Mouse (Mus musculus): ENCODE results near the gene Prpsap1. TPM values are rescaled to one million over a fixed set of nuclear protein-coding genes. Genes with fewer than 3 reads are reported as not detected.

Prpsap1 gene
- polyA plus RNA-seq, 1 experiment from 2014 or later: 81.7 TPM

DNA sequence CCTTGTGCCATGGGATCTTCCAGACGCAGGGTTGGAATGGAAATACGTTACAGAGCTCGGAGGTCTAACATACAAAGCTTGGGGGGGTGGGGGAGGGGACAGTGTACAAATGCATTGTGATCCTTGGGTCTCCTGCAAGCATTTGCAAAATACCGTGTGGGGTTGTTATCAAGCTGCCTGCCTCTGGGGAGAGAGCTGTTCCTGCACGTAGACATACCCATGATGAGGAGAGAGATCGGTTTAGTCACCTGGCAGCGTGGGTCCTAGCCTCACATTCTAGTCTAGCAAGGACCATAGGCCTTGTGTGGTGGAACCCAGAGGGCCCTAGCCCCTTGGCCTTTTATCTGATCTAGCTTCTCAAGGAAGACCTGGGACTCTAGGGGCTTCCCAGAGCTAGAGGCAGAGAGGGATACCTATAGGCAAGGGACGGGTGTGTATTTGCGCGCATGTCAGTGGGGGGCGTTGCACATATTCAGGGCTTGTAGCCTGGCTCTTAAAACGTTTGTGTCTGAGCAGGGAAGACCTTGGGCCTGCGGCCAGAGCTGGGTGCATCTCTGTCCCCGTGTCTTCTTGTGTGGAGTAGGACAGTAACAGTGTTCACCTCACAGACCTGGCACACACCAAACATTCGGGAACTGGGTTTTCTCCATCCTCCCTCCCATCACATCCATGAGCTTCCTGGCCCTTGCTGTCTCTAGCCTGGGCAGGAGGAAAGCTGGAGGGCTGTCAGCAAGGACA is 51.7 kb downstream of the Prpsap1 start:
- WGBS: 71% methylated on average over 15 of the region's 15 CpGs
- Histone ChIP-seq H3K4me3 (no peak overlapping the region), H3K27me3 (peaks cover 11% of the 10 kb centered on the region), H3K9me3 (replicated peaks) (no peaks in the 10 kb centered on the region), H3K36me3 (peaks cover 4% of the 10 kb centered on the region), H3K9ac (no peak overlapping the region), H3K4me1 (replicated peaks) (peaks cover 25% of the 10 kb centered on the region), H3K27ac (no peak overlapping the region), H3K4me2 (no peak overlapping the region)
- no peak for ATAC-seq (replicated peaks; ENCODE audit: insufficient number of reproducible peaks, insufficient read depth, low FRiP score, low read depth)

DNA sequence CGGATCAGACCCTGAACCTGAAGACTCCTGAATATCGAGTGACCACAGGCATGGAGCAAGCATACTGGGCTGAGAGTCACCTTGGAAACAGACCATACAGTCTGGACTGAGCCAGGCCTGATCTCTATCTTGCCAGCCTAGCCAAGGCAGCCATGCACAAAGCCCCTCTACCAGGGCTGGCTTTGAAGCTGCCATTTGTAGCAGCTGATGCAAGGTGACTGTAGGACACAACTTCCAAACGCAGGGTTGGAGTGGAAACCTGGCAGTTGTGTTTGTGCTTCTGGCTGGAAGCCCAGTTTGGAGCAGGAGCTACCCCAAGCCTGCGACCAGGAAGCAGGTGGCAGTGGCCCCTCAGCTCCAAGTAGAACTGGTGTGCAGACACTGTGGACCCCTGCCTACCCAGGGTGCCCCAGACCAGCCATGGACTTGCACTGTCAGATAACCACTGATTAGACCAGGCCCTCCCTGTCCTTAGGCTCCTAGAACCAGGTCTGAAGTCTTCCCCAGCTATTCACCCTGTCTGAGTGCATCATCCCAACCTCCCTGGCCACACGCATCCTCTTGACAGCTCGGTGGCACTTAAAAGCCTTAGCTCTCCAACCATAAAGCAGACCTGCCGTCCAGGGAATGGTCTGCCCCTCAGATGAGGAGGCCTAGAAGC is 53.5 kb downstream of the Prpsap1 start:
- Histone ChIP-seq H3K36me3 (peaks cover 5% of the 10 kb centered on the region), H3K27me3 (no peaks in the 10 kb centered on the region), H3K4me2 (no peak overlapping the region), H3K27ac (peak overlapping the region; percentile 71), H3K4me3 (no peak overlapping the region), H3K9ac (no peak overlapping the region), H3K9me3 (replicated peaks) (no peaks in the 10 kb centered on the region), H3K4me1 (replicated peaks) (peaks cover 38% of the 10 kb centered on the region)
- 53% methylated on average over 7 of the region's 7 CpGs for WGBS
- ATAC-seq (replicated peaks; ENCODE audit: insufficient number of reproducible peaks, insufficient read depth, low FRiP score, low read depth): peak; percentile 36; the same call in 1 of the 2 replicates

DNA sequence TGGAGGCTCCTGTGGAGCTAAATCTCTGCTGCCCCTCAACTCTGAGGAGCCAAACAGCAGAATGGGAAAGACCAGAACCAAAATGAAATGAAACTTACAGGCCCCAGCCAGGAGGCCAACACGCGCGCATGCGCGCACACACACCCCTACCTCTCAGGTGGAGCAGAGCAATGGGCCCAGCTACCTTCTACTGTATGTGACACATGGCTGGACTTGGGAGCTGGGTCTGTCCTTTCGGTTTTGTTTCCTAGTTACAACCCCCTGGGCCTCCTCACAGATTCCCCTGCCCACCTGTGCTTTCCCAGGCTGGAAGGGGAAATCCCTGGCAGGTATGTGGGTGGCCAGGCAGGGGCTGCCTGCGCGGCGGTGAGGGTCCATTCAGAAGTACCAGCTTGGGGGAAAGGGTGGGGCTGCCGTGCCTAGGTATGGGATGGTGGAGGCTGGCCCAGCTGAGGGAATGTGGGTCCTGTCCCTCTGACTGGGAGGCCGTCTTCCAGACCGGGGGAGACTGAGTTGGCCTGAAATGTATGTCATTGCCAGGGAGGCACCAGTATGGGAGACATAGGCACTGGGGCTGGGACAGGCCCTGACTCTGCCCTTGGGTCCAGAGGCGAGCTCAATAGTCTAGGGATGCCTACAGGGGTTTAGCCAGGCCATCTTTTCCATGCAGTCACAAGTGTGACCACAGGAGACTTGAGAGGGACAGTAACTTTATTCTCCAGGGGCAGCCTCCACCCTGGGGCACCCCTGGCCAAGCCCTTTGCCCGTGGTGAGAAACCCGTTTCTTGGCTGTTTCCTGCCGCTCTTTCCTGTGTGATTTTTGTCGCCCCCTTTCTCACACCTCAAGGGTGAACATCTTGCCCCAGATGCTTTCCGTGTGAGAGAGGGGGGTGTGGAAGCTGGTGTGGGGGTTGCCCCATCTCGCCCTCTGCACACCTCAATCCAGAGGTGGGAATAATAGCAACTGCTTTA is 54.4 kb downstream of the Prpsap1 start:
- H3K4me1 ChIP-seq (replicated peaks): peaks cover 44% of the 10 kb centered on the region
- no peak overlapping the region for H3K4me3 ChIP-seq
- no peak overlapping the region for H3K4me2 ChIP-seq
- no peaks in the 10 kb centered on the region for H3K9me3 ChIP-seq (replicated peaks)
- H3K36me3 ChIP-seq: peaks cover 5% of the 10 kb centered on the region
- 83% methylated on average over 19 of the region's 19 CpGs for WGBS
- no peak for ATAC-seq (replicated peaks; ENCODE audit: insufficient number of reproducible peaks, insufficient read depth, low FRiP score, low read depth)
- peak overlapping the region; percentile 71 for H3K27ac ChIP-seq
- no peaks in the 10 kb centered on the region for H3K27me3 ChIP-seq
- H3K9ac ChIP-seq: no peak overlapping the region

DNA sequence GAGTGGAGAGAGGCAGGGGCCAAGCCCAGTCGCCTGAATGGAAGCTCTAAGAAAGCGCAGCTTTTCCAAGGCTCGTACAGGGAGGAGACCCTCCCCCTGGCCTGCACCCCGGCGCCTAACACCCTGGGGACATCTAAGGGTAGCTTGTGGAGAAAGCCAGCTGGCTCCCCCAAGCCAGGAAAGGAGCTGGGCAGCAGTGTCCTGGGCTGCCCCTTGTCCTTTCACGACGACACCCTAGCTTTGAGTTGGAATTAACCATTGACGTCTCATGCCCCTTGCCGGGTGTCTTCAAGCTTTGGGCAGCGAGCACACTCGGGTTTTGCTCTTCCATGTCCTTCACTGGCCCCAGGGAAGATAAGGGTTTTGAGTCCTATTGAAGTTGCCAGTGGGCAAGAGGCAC is 56.5 kb downstream of the Prpsap1 start:
- H3K9me3 ChIP-seq (replicated peaks): no peaks in the 10 kb centered on the region
- H3K4me3 ChIP-seq: peak overlapping the region; percentile 24
- H3K9ac ChIP-seq: peak overlapping the region; percentile 47; the same call in 1 of the 2 replicates
- peaks cover 5% of the 10 kb centered on the region for H3K36me3 ChIP-seq
- peaks cover 47% of the 10 kb centered on the region for H3K4me1 ChIP-seq (replicated peaks)
- 71% methylated on average over 11 of the region's 11 CpGs for WGBS
- peak overlapping the region; percentile 85 for H3K27ac ChIP-seq
- H3K27me3 ChIP-seq: no peaks in the 10 kb centered on the region
- ATAC-seq (replicated peaks; ENCODE audit: insufficient number of reproducible peaks, insufficient read depth, low FRiP score, low read depth): no peak
- H3K4me2 ChIP-seq: peak overlapping the region; percentile 73

DNA sequence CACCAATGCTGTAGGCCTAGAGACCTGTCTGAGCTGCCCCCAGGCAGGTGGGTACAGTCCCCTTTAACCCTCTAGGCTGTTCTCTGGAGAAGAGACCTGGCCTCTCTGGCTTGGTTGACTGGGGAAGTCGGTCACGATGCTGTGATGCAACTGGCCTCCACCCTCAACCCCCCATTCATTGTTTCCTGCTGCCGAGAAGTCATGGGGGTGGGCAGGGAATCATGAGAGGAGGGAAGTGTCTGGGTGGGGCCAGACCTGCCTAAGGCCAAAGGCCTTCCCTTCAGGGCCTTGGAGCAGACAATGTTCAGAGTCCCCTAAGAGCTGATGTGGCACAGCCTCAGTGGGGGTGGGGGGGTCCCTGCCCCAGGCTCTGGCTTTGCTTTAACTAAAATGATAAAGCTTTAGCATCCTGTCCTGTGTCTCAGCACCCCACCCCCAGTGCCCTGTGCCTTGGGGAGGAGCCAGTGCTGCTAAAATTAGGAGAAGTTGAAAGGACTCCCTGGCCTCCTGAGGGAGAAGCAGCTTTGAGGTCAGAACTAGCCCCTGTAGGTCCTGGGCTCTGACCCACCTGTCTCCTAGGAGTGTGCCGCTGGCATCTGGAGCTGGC is 57.2 kb downstream of the Prpsap1 start:
- peaks cover 5% of the 10 kb centered on the region for H3K36me3 ChIP-seq
- 23% methylated on average over 4 of the region's 4 CpGs for WGBS
- H3K9me3 ChIP-seq (replicated peaks): no peaks in the 10 kb centered on the region
- H3K27ac ChIP-seq: peak overlapping the region; percentile 85
- H3K27me3 ChIP-seq: no peaks in the 10 kb centered on the region
- no peak for ATAC-seq (replicated peaks; ENCODE audit: insufficient number of reproducible peaks, insufficient read depth, low FRiP score, low read depth)
- H3K4me2 ChIP-seq: peak overlapping the region; percentile 73
- H3K4me1 ChIP-seq (replicated peaks): peaks cover 47% of the 10 kb centered on the region
- H3K9ac ChIP-seq: peak overlapping the region; percentile 47
- H3K4me3 ChIP-seq: peak overlapping the region; percentile 24

DNA sequence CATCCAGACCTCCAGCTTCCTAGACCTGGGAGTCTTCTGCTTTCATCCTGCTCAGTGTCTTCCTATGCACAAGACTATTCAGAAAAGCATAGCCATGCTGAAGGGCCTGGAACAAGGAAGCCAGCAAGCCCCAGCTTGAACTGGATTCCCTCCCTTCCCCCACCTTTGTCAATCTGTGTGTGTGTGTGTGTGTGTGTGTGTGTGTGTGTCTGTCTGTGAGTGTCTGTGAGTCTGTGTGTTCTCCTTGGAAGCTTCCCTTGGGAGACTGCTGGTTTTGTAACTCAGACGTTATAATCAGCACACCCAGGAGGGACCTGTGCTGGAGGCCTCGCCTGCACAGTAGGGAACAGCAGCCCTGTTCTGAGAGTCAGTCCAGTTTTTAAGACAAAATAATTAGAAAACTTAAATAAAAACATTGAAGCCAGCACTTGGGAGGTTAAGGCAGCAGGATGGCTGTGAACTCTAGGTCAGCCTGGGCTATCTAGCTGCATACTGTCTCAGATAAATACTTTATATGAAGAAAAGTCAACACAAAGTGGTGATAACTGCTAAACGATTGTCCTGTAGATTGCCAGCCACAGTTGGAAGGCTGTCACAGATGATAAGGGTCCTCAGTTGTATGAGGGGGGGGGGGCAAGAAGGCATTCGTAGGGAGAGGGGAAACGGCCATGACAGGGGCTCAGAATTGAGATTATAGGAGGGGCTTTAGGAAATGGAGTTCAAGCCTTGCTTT is 57.8 kb downstream of the Prpsap1 start:
- Histone ChIP-seq H3K9ac (peak overlapping the region; percentile 47), H3K36me3 (peaks cover 5% of the 10 kb centered on the region), H3K9me3 (replicated peaks) (no peaks in the 10 kb centered on the region), H3K4me1 (replicated peaks) (peaks cover 50% of the 10 kb centered on the region), H3K27ac (peak overlapping the region; percentile 85), H3K27me3 (no peaks in the 10 kb centered on the region), H3K4me3 (peak overlapping the region; percentile 91), H3K4me2 (peak overlapping the region; percentile 73)
- 22% methylated on average over 5 of the region's 5 CpGs for WGBS
- no peak for ATAC-seq (replicated peaks; ENCODE audit: insufficient number of reproducible peaks, insufficient read depth, low FRiP score, low read depth)

DNA sequence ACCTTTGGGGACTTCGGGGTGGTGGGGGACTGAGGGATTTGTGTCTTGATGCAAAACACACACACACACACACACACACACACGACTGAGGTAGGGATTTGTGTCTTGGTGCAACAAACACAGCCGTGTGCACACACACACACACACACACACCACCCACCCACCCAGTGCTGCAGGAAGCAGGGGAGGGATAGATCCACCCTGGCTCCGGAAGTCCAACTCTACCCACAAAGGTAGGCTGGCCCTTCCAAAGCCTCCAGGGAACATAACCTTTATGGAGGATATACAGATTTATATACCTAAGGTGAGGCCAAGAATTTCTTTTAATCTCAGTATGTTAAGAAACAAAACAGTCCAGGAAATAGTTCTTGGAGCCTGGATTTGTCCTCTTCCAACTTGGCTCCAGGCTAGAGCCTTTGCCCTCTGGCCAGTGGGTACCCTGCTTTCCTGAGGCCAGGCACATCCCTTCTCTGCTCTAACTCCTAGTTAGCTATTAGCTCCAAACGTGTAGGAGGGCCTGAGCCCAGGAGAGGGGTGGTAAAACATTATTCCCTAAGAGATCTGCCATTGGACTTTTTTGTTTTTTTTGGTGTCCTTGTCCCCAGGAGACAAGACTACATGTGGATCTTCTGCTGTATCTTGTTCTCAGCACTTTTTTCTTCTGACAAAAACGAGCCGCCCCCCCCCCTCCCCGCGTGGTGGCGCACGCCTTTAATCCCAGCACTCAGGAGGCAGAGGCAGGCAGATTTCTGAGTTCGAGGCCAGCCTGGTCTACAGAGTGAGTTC is 58.8 kb downstream of the Prpsap1 start:
- Histone ChIP-seq H3K27ac (peak overlapping the region; percentile 94), H3K4me3 (peak overlapping the region; percentile 91), H3K27me3 (no peaks in the 10 kb centered on the region), H3K9me3 (replicated peaks) (no peaks in the 10 kb centered on the region), H3K4me2 (peak overlapping the region; percentile 73), H3K9ac (peak overlapping the region; percentile 88), H3K36me3 (peaks cover 5% of the 10 kb centered on the region), H3K4me1 (replicated peaks) (peaks cover 48% of the 10 kb centered on the region)
- ATAC-seq (replicated peaks; ENCODE audit: insufficient number of reproducible peaks, insufficient read depth, low FRiP score, low read depth): no peak
- WGBS: 47% methylated on average over 12 of the region's 12 CpGs

DNA sequence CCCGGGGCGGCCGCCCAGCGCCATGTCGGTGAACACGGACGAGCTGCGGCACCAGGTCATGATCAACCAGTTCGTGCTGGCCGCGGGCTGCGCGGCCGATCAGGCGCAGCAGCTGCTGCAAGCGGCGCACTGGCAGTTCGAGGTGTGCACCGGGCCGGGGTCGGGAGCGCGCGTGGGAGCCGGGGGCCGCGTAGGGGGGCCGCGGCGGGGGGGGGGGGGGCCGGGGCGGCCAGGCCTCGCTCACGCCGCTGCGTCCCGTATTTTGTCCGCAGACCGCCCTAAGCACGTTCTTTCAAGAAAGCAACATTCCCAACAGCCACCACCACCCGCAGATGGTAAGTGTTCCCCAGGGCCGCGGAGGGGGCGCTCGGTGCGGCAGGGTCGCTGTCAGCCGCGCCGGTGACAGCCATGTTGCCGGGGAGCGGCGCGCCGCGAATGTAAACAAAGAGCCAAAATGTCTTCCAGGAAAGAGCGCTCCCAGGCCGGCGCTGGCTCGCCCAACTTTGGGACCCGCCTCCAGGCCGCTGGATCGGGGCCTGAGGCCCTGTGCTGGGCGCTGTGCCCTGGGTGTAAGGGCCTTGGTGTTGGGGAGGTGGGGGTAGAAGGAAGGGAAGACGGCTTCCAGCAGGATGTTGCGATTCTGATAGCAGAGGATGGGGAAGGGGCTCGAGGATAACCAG is 59.6 kb downstream of the Prpsap1 start:
- Histone ChIP-seq H3K4me3 (peak overlapping the region; percentile 91), H3K27ac (peak overlapping the region; percentile 94), H3K4me1 (replicated peaks) (peaks cover 44% of the 10 kb centered on the region), H3K27me3 (no peaks in the 10 kb centered on the region), H3K4me2 (peak overlapping the region; percentile 73), H3K36me3 (peaks cover 5% of the 10 kb centered on the region), H3K9ac (peak overlapping the region; percentile 88), H3K9me3 (replicated peaks) (no peaks in the 10 kb centered on the region)
- peak; percentile 18 for ATAC-seq (replicated peaks; ENCODE audit: insufficient number of reproducible peaks, insufficient read depth, low FRiP score, low read depth)
- WGBS: under 1% methylated on average over 42 of the region's 67 CpGs

DNA sequence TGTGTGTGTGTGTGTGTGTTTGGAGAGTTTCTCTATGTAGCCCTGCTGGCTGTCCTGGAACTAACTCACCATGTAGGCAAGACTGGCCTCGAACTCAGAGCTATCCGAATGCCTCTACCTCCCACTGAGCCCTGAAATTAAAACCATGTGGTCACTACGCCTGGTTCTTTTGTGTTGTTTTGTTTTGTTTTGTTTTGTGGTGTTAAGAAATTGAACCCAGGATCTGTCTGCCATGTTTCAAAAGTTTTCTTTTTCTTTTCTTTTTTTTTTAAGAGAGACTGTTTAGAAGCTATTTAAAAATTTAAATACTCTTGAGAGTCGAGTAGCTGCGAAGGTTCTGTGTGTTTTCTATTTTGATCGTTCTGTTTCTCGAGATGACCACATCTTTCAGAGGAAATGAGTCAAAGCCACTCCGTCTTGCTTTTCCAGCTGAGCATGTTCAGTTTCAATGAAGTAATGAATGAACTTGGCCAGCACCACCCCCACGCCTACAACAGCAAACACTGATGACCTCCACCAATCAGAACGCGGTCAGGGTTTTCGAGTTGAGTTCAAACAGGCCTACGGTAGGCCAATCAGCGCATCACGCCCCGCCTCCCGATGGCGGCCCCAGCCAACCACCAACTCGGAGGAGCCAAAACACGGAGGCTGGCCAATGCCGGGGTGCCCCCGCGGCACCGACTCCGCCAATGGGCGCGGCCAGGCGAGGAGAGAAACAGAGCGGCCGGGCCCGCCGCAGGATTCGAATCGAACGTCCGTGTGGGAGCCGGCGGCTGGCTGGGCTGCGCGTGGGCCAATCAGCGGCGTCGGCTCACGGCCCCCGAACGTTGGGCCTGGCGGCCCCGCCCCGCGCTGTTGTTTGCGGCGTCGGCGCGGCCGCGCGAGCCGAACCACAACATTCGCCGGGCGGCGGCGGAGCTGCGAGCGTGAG is 60.4 kb downstream of the Prpsap1 start, which contains the start of gene Ubald2:
Gene Ubald2 (plus strand): TSS at position 739 of the 931 bp plus-strand sequence.
- Histone ChIP-seq H3K4me1 (replicated peaks) (peaks cover 51% of the 10 kb centered on the region), H3K9me3 (replicated peaks) (no peaks in the 10 kb centered on the region), H3K36me3 (peaks cover 5% of the 10 kb centered on the region), H3K4me2 (peak within 1 kb of the TSS; percentile 73), H3K27ac (peak within 1 kb of the TSS; percentile 94), H3K4me3 (peak within 1 kb of the TSS; percentile 91), H3K27me3 (no peaks in the 10 kb centered on the region), H3K9ac (peak within 1 kb of the TSS; percentile 88)
- 2% methylated on average over 66 of the region's 66 CpGs for WGBS
- ATAC-seq (replicated peaks; ENCODE audit: insufficient number of reproducible peaks, insufficient read depth, low FRiP score, low read depth): peak; percentile 96
